Mouse (Mus musculus): ENCODE results near the gene Tbx15. TPM values are rescaled to one million over a fixed set of nuclear protein-coding genes. Genes with fewer than 3 reads are reported as not detected.
"Not testable (repeated sequence)": the region's sequence is repeated elsewhere in the genome, so short reads cannot be mapped to it uniquely, and the experiment has no call there.

Tbx15 gene
- polyA plus RNA-seq, 1 experiment: not detected

- Histone ChIP-seq H3K27me3 (ENCODE audit: control insufficient read depth, insufficient read depth, low read length) (no peaks in the 10 kb centered on the region), H3K4me1 (ENCODE audit: control insufficient read depth, insufficient read depth, insufficient read length, low read length) (no peaks in the 10 kb centered on the region), H3K36me3 (ENCODE audit: control insufficient read depth, insufficient read depth, low read length) (no peaks in the 10 kb centered on the region), H3K4me3 (ENCODE audit: low read depth, low read length) (no peak overlapping the region), H3K27ac (ENCODE audit: insufficient read depth, low read depth, low read length) (no peak overlapping the region)
- 48% methylated on average over 4 of the region's 4 CpGs for WGBS
- TF ChIP-seq POLR2A (IDR thresholded peaks at IDR 0.05; ENCODE audit: low read depth, low read length): no peak
Measured at GRCm38 (mm10) chr3:99281453-99281852, 41.3 kb downstream of the Tbx15 start.

- H3K4me3 ChIP-seq (ENCODE audit: low read depth, low read length): no peak overlapping the region
- WGBS: 34% methylated on average over 2 of the region's 2 CpGs
- no peaks in the 10 kb centered on the region for H3K36me3 ChIP-seq (ENCODE audit: control insufficient read depth, insufficient read depth, low read length)
- H3K4me1 ChIP-seq (ENCODE audit: control insufficient read depth, insufficient read depth, insufficient read length, low read length): no peaks in the 10 kb centered on the region
- H3K27ac ChIP-seq (ENCODE audit: insufficient read depth, low read depth, low read length): no peak overlapping the region
- H3K27me3 ChIP-seq (ENCODE audit: control insufficient read depth, insufficient read depth, low read length): no peaks in the 10 kb centered on the region
- TF ChIP-seq POLR2A (IDR thresholded peaks at IDR 0.05; ENCODE audit: low read depth, low read length) (no peak), CTCF (IDR thresholded peaks at IDR 0.05; ENCODE audit: extremely low read depth, insufficient read length, insufficient replicate concordance, low read depth, low read length) (peak; percentile 37; the same call in 1 of the 2 replicates)
Measured at GRCm38 (mm10) chr3:99288302-99288701, 48.1 kb downstream of the Tbx15 start.

GRCm38 (mm10) chr3:99290064-99290702, 50.0 kb downstream of the Tbx15 start:
- Histone ChIP-seq H3K36me3 (ENCODE audit: control insufficient read depth, insufficient read depth, low read length) (no peaks in the 10 kb centered on the region), H3K4me1 (ENCODE audit: control insufficient read depth, insufficient read depth, insufficient read length, low read length) (no peaks in the 10 kb centered on the region), H3K4me3 (ENCODE audit: low read depth, low read length) (no peak overlapping the region), H3K27me3 (ENCODE audit: control insufficient read depth, insufficient read depth, low read length) (no peaks in the 10 kb centered on the region), H3K27ac (ENCODE audit: insufficient read depth, low read depth, low read length) (no peak overlapping the region)
- WGBS: 13% methylated on average over 6 of the region's 6 CpGs
- TF ChIP-seq CTCF (IDR thresholded peaks at IDR 0.05; ENCODE audit: extremely low read depth, insufficient read length, insufficient replicate concordance, low read depth, low read length) (no peak), POLR2A (IDR thresholded peaks at IDR 0.05; ENCODE audit: low read depth, low read length) (no peak)

GRCm38 (mm10) chr3:99290878-99291277, 50.7 kb downstream of the Tbx15 start:
- no peak overlapping the region for H3K4me3 ChIP-seq (ENCODE audit: low read depth, low read length)
- H3K4me1 ChIP-seq (ENCODE audit: control insufficient read depth, insufficient read depth, insufficient read length, low read length): no peaks in the 10 kb centered on the region
- no peaks in the 10 kb centered on the region for H3K36me3 ChIP-seq (ENCODE audit: control insufficient read depth, insufficient read depth, low read length)
- H3K27ac ChIP-seq (ENCODE audit: insufficient read depth, low read depth, low read length): no peak overlapping the region
- H3K27me3 ChIP-seq (ENCODE audit: control insufficient read depth, insufficient read depth, low read length): no peaks in the 10 kb centered on the region
- TF ChIP-seq POLR2A (IDR thresholded peaks at IDR 0.05; ENCODE audit: low read depth, low read length) (no peak), CTCF (IDR thresholded peaks at IDR 0.05; ENCODE audit: extremely low read depth, insufficient read length, insufficient replicate concordance, low read depth, low read length) (no peak)
- 70% methylated on average over 2 of the region's 2 CpGs for WGBS

GRCm38 (mm10) chr3:99291386-99291785, 51.2 kb downstream of the Tbx15 start:
- Histone ChIP-seq H3K4me1 (ENCODE audit: control insufficient read depth, insufficient read depth, insufficient read length, low read length) (no peaks in the 10 kb centered on the region), H3K27ac (ENCODE audit: insufficient read depth, low read depth, low read length) (no peak overlapping the region), H3K27me3 (ENCODE audit: control insufficient read depth, insufficient read depth, low read length) (no peaks in the 10 kb centered on the region), H3K36me3 (ENCODE audit: control insufficient read depth, insufficient read depth, low read length) (no peaks in the 10 kb centered on the region), H3K4me3 (ENCODE audit: low read depth, low read length) (no peak overlapping the region)
- TF ChIP-seq CTCF (IDR thresholded peaks at IDR 0.05; ENCODE audit: extremely low read depth, insufficient read length, insufficient replicate concordance, low read depth, low read length): no peak
- no peak for TF ChIP-seq POLR2A (IDR thresholded peaks at IDR 0.05; ENCODE audit: low read depth, low read length)

- Histone ChIP-seq H3K27ac (ENCODE audit: insufficient read depth, low read depth, low read length) (no peak overlapping the region), H3K27me3 (ENCODE audit: control insufficient read depth, insufficient read depth, low read length) (no peaks in the 10 kb centered on the region), H3K36me3 (ENCODE audit: control insufficient read depth, insufficient read depth, low read length) (no peaks in the 10 kb centered on the region), H3K4me1 (ENCODE audit: control insufficient read depth, insufficient read depth, insufficient read length, low read length) (no peaks in the 10 kb centered on the region), H3K4me3 (ENCODE audit: low read depth, low read length) (no peak overlapping the region)
- TF ChIP-seq POLR2A (IDR thresholded peaks at IDR 0.05; ENCODE audit: low read depth, low read length) (no peak), CTCF (IDR thresholded peaks at IDR 0.05; ENCODE audit: extremely low read depth, insufficient read length, insufficient replicate concordance, low read depth, low read length) (no peak)
- WGBS: 73% methylated on average over 3 of the region's 3 CpGs
Measured at GRCm38 (mm10) chr3:99292531-99292931, 52.4 kb downstream of the Tbx15 start.

- not testable (repeated sequence) for H3K27me3 ChIP-seq (ENCODE audit: control insufficient read depth, insufficient read depth, low read length); H3K4me1 ChIP-seq (ENCODE audit: control insufficient read depth, insufficient read depth, insufficient read length, low read length); H3K36me3 ChIP-seq (ENCODE audit: control insufficient read depth, insufficient read depth, low read length); H3K27ac ChIP-seq (ENCODE audit: insufficient read depth, low read depth, low read length); H3K4me3 ChIP-seq (ENCODE audit: low read depth, low read length)
- 59% methylated on average over 1 of the region's 1 CpGs for WGBS
Measured at GRCm38 (mm10) chr3:99294209-99294608, 54.0 kb downstream of the Tbx15 start.

- H3K36me3 ChIP-seq (ENCODE audit: control insufficient read depth, insufficient read depth, low read length): no peaks in the 10 kb centered on the region
- no peak overlapping the region for H3K4me3 ChIP-seq (ENCODE audit: low read depth, low read length)
- 62% methylated on average over 2 of the region's 2 CpGs for WGBS
- H3K4me1 ChIP-seq (ENCODE audit: control insufficient read depth, insufficient read depth, insufficient read length, low read length): no peaks in the 10 kb centered on the region
- no peaks in the 10 kb centered on the region for H3K27me3 ChIP-seq (ENCODE audit: control insufficient read depth, insufficient read depth, low read length)
- TF ChIP-seq POLR2A (IDR thresholded peaks at IDR 0.05; ENCODE audit: low read depth, low read length) (no peak), CTCF (IDR thresholded peaks at IDR 0.05; ENCODE audit: extremely low read depth, insufficient read length, insufficient replicate concordance, low read depth, low read length) (no peak)
- H3K27ac ChIP-seq (ENCODE audit: insufficient read depth, low read depth, low read length): no peak overlapping the region
Measured at GRCm38 (mm10) chr3:99295301-99295700, 55.1 kb downstream of the Tbx15 start.

Data from small intestine, adult 2 months (tissue).